Mouse (Mus musculus): Measurements from ENCODE around the gene Six4. TPM values are rescaled to one million over a fixed set of nuclear protein-coding genes. Genes with fewer than 3 reads are reported as not detected.
A peak's percentile ranks its signal among the peaks of the same experiment; 100 is the strongest.
"Not testable (repeated sequence)": the region's sequence is repeated elsewhere in the genome, so short reads cannot be mapped to it uniquely, and the experiment has no call there.

The Six4 gene
- total RNA-seq, 2 experiments from 2014 or later: 3.4 to 4.3 TPM

GRCm38 (mm10) chr12:73090672-73091335 lies 22.5 kb downstream of the Six4 start:
- intact Hi-C loops (cut with DNase I): no loop called here
- no peak for DNase-seq (ENCODE audit: low spot score)

- intact Hi-C loops (cut with DNase I): no loop called here
- no peak for DNase-seq (ENCODE audit: low spot score)
Observed at GRCm38 (mm10) chr12:73088911-73089310, 24.3 kb downstream of the Six4 start.

GRCm38 (mm10) chr12:73088500-73088899 lies 24.8 kb downstream of the Six4 start:
- intact Hi-C loops (cut with DNase I): no loop called here
- no peak for DNase-seq (ENCODE audit: low spot score)

- DNase-seq (ENCODE audit: low spot score): no peak
- intact Hi-C loops (cut with DNase I): no loop called here
Observed at GRCm38 (mm10) chr12:73087086-73087485, 26.2 kb downstream of the Six4 start.

- intact Hi-C loops (cut with DNase I): no loop called here
- no peak for DNase-seq (ENCODE audit: low spot score)
Observed at GRCm38 (mm10) chr12:73085739-73086630, 27.3 kb downstream of the Six4 start.

GRCm38 (mm10) chr12:73083773-73084172 lies 29.5 kb downstream of the Six4 start:
- intact Hi-C loops (cut with DNase I): no loop called here
- DNase-seq (ENCODE audit: low spot score): no peak

- intact Hi-C loops (cut with DNase I); DNase-seq (ENCODE audit: low spot score): not testable (repeated sequence)
Observed at GRCm38 (mm10) chr12:73081828-73082227, 31.4 kb downstream of the Six4 start.

- intact Hi-C loops (cut with DNase I): no loop called here
- DNase-seq (ENCODE audit: low spot score): no peak
Observed at GRCm38 (mm10) chr12:73060805-73061410, 52.3 kb downstream of the Six4 start.

- no peak for DNase-seq (ENCODE audit: low spot score)
- intact Hi-C loops (cut with DNase I): loop anchor here (10.0 kb wide), 1 partner anchor 227 kb away; the partner anchor contains the start of genes Slc38a6 and Trmt5
Observed at GRCm38 (mm10) chr12:73057492-73057891, 55.8 kb downstream of the Six4 start.

- intact Hi-C loops (cut with DNase I): loop anchor here (10.0 kb wide), 1 partner anchor 229 kb away; the partner anchor contains the start of genes Slc38a6 and Trmt5
- no peak for DNase-seq (ENCODE audit: low spot score)
Observed at GRCm38 (mm10) chr12:73055451-73055850, 57.8 kb downstream of the Six4 start.

- intact Hi-C loops (cut with DNase I): loop anchor here (10.0 kb wide), 1 partner anchor 230 kb away; the partner anchor contains the start of genes Slc38a6 and Trmt5
- DNase-seq (ENCODE audit: low spot score): no peak
Observed at GRCm38 (mm10) chr12:73054576-73055185, 58.6 kb downstream of the Six4 start.

- intact Hi-C loops (cut with DNase I): loop anchor here (10.0 kb wide), 1 partner anchor 231 kb away; the partner anchor contains the start of genes Slc38a6 and Trmt5
- DNase-seq (ENCODE audit: low spot score): peak; percentile 65
Observed at GRCm38 (mm10) chr12:73053668-73054241, 59.5 kb downstream of the Six4 start, which contains the start of gene Six1. Six1 (minus strand) TSS chr12:73053887.

GRCm38 (mm10) chr12:73052651-73053591 lies 60.3 kb downstream of the Six4 start:
- no peak for DNase-seq (ENCODE audit: low spot score)
- intact Hi-C loops (cut with DNase I): loop anchor here (10.0 kb wide), 1 partner anchor 232 kb away; the partner anchor contains the start of genes Slc38a6 and Trmt5

GRCm38 (mm10) chr12:73052036-73052650 lies 61.1 kb downstream of the Six4 start:
- DNase-seq (ENCODE audit: low spot score): no peak
- intact Hi-C loops (cut with DNase I): loop anchor here (10.0 kb wide), 1 partner anchor 233 kb away; the partner anchor contains the start of genes Slc38a6 and Trmt5

GRCm38 (mm10) chr12:73050811-73051580 lies 62.3 kb downstream of the Six4 start:
- intact Hi-C loops (cut with DNase I): loop anchor here (10.0 kb wide), 1 partner anchor 234 kb away; the partner anchor contains the start of genes Slc38a6 and Trmt5

GRCm38 (mm10) chr12:73050305-73050704 lies 63.0 kb downstream of the Six4 start:
- intact Hi-C loops (cut with DNase I): loop anchor here (10.0 kb wide), 1 partner anchor 234 kb away; the partner anchor contains the start of genes Slc38a6 and Trmt5
- no peak for DNase-seq (ENCODE audit: low spot score)

More at GRCm38 (mm10) chr12:73050811-73051580, 62.3 kb downstream of the Six4 start:
- DNase-seq (ENCODE audit: low spot score): no peak

All from heart, postnatal 25 days (tissue).